Comparison of ENCODE assay signal across 1 mouse cellular context in the genomic region with DNA sequence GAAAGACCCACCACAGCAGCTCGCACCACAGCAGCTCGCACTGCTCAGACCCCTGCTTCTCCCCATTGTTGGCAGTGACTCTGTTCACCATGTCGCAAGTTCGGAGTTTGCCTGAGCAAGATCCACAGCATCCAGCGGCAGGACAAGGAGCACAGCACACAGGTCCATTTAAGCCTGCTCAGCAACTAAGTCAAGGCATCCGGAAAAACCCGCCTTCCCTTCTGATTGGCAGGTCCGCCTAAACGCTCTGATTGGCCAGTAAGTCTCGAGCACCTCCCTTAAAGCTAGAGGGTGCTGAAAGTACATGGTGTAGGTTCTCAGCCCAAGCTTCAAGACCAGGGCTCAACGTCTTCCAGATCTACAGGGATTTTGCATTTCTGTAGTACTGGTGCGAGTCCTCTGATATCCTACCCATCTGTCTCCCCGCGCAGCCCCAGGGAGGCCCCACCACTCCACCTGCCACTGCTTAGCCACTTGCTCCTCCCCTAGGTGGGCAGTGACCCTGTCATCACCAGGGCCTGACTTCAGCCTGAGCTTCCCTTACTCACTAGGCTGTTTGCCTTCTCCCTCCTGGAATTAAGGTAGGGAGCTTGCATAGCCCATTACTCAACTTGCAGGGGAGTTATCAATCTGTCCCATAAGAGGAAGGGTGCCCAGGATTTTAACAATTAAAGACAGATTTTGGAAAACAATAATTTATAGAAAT.
TF ChIP-seq lines count a peak whose summit lies in the region.

No protein-coding gene starts in this region.

TF ChIP-seq in MEL, 35 proteins besides CTCF, POLR2A, EP300 and RAD21:
- TF ChIP-seq MEF2A (IDR thresholded peaks at IDR 0.05; ENCODE audit: extremely low read depth, insufficient replicate concordance, low read depth, low read length, poor library complexity, severe bottlenecking) (no peak), TAL1 (IDR thresholded peaks at IDR 0.05; ENCODE audit: low read length) (no peak), USF1 (IDR thresholded peaks at IDR 0.05; ENCODE audit: low read depth, low read length) (no peak), NELFE (IDR thresholded peaks at IDR 0.05; ENCODE audit: low read depth, low read length) (no peak), CHD2 (IDR thresholded peaks at IDR 0.05; ENCODE audit: low read length) (no peak), MAZ (IDR thresholded peaks at IDR 0.05; ENCODE audit: low read depth, low read length) (no peak), SMC3 (IDR thresholded peaks at IDR 0.05; ENCODE audit: low read depth, low read length) (no peak), GABPA (IDR thresholded peaks at IDR 0.05; ENCODE audit: low read depth, low read length) (no peak), SIN3A (IDR thresholded peaks at IDR 0.05; ENCODE audit: low read length) (no peak), ZC3H11A (IDR thresholded peaks at IDR 0.05; ENCODE audit: low read depth, low read length) (no peak)
